In genomic region chr9:66708054-66708772, GRCm38 (mm10) we compare ENCODE assay signal across 13 mouse cellular contexts. TPM values are rescaled to one million over a fixed set of nuclear protein-coding genes. Genes with fewer than 3 reads are reported as not detected.
DNase-seq lines count a peak whose midpoint lies in the region; ATAC-seq lines count a peak whose summit lies in the region.
"Had no signal": no experiment of that assay in that cellular context is flagged by ENCODE, and none has a peak within 500 bp of the region (broad histone marks: within the 10 kb centered on the region; RNA-seq: fewer than 3 reads in every experiment).

No protein-coding gene starts in this region.

- H3K9me3 ChIP-seq in hindbrain, embryonic 10.5 days: no peaks in the 10 kb centered on the region
- H3K9me3 ChIP-seq in hindbrain, embryonic 13.5 days: no peaks in the 10 kb centered on the region
- H3K9me3 ChIP-seq in neural tube, embryonic 15.5 days (replicated peaks): no peaks in the 10 kb centered on the region
- no peaks in the 10 kb centered on the region for H3K9me3 ChIP-seq in forebrain, embryonic 14.5 days (replicated peaks; ENCODE audit: control insufficient read depth, low read length)
- H3K9me3 ChIP-seq in limb, embryonic 15.5 days: no peaks in the 10 kb centered on the region
- H3K9me3 ChIP-seq: liver, embryonic 12.5 days; neural tube, embryonic 13.5 days had no signal

- peaks cover 20% of the 10 kb centered on the region for H3K27me3 ChIP-seq in hindbrain, embryonic 10.5 days (ENCODE audit: insufficient read depth, poor library complexity, severe bottlenecking)
- H3K27me3 ChIP-seq in hindbrain, embryonic 13.5 days: peaks cover 10% of the 10 kb centered on the region
- H3K27me3 ChIP-seq in neural tube, embryonic 15.5 days (replicated peaks): peaks cover 6% of the 10 kb centered on the region; the same call in 1 of the 2 replicates
- H3K27me3 ChIP-seq in forebrain, embryonic 14.5 days (replicated peaks; ENCODE audit: control insufficient read depth, insufficient read depth, low read length): no peaks in the 10 kb centered on the region
- no peaks in the 10 kb centered on the region for H3K27me3 ChIP-seq in limb, embryonic 15.5 days

- H3K4me1 ChIP-seq in hindbrain, embryonic 10.5 days (replicated peaks): peaks cover 17% of the 10 kb centered on the region
- H3K4me1 ChIP-seq in hindbrain, embryonic 13.5 days (replicated peaks): peaks cover 15% of the 10 kb centered on the region
- peaks cover 20% of the 10 kb centered on the region for H3K4me1 ChIP-seq in neural tube, embryonic 15.5 days
- peaks cover 12% of the 10 kb centered on the region for H3K4me1 ChIP-seq in forebrain, embryonic 14.5 days (ENCODE audit: control insufficient read depth, insufficient read depth, low read length)
- H3K4me1 ChIP-seq in limb, embryonic 15.5 days: peaks cover 35% of the 10 kb centered on the region

- no peak for ATAC-seq in hindbrain, embryonic 13.5 days (ENCODE audit: low FRiP score)
- ATAC-seq in neural tube, embryonic 15.5 days (ENCODE audit: low FRiP score): 0 out of 2 replicates have a peak, but pooled peaks have one; percentile 17
- peak; percentile 79; the same call in 1 of the 2 replicates for ATAC-seq in forebrain, embryonic 14.5 days
- ATAC-seq in limb, embryonic 15.5 days (ENCODE audit: insufficient number of reproducible peaks, low FRiP score, low TSS enrichment, low read depth): no peak
- no peak for ATAC-seq in megakaryocyte, adult 5-6 weeks (ENCODE audit: poor library complexity, severe bottlenecking)
- ATAC-seq: liver, embryonic 12.5 days had no signal

- no peak overlapping the region for H3K4me3 ChIP-seq in hindbrain, embryonic 10.5 days
- no peak overlapping the region for H3K4me3 ChIP-seq in hindbrain, embryonic 13.5 days
- no peak overlapping the region for H3K4me3 ChIP-seq in neural tube, embryonic 15.5 days (replicated peaks)
- H3K4me3 ChIP-seq in forebrain, embryonic 14.5 days (ENCODE audit: low read depth, low read length): no peak overlapping the region
- H3K4me3 ChIP-seq in limb, embryonic 15.5 days: no peak overlapping the region
- H3K4me3 ChIP-seq: liver, embryonic 12.5 days; neural tube, embryonic 13.5 days had no signal

- H3K4me2 ChIP-seq in hindbrain, embryonic 13.5 days: no peak overlapping the region
- no peak overlapping the region for H3K4me2 ChIP-seq in neural tube, embryonic 15.5 days
- peak overlapping the region; percentile 18; the same call in 1 of the 2 replicates for H3K4me2 ChIP-seq in forebrain, embryonic 14.5 days (ENCODE audit: low read length)
- H3K4me2 ChIP-seq in limb, embryonic 15.5 days: 0 out of 2 replicates have a peak overlapping the region, but pooled peaks have one; percentile 0
- H3K4me2 ChIP-seq: liver, embryonic 12.5 days; neural tube, embryonic 13.5 days had no signal

- WGBS in hindbrain, embryonic 10.5 days: 65% methylated on average over 11 of the region's 11 CpGs
- WGBS in hindbrain, embryonic 13.5 days: 42% methylated on average over 11 of the region's 11 CpGs
- WGBS in neural tube, embryonic 15.5 days: 46% methylated on average over 11 of the region's 11 CpGs
- 31% methylated on average over 11 of the region's 11 CpGs for WGBS in forebrain, embryonic 14.5 days
- WGBS in limb, embryonic 15.5 days: 39% methylated on average over 11 of the region's 11 CpGs

- DNase-seq in hindbrain, embryonic 10.5 days (ENCODE audit: low spot score): no peak
- no peak for DNase-seq in neural tube, embryonic 10.5 days (ENCODE audit: extremely low spot score, low spot score)
- DNase-seq in forebrain, embryonic 14.5 days (ENCODE audit: low spot score): peak; percentile 81
- no peak for DNase-seq in cerebellum, adult 18-20 months
- DNase-seq: cerebellum, adult 11-12 months had no signal

- H3K27ac ChIP-seq in hindbrain, embryonic 10.5 days: peak overlapping the region; percentile 53; the same call in 1 of the 2 replicates
- H3K27ac ChIP-seq in hindbrain, embryonic 13.5 days: no peak overlapping the region
- 0 out of 2 replicates have a peak overlapping the region, but pooled peaks have one; percentile 42 for H3K27ac ChIP-seq in neural tube, embryonic 15.5 days (replicated peaks)
- H3K27ac ChIP-seq in forebrain, embryonic 14.5 days (ENCODE audit: low read depth, low read length): peak overlapping the region; percentile 55; the same call in 1 of the 2 replicates
- peak overlapping the region; percentile 75 for H3K27ac ChIP-seq in limb, embryonic 15.5 days
- H3K27ac ChIP-seq: liver, embryonic 12.5 days; macrophage; neural tube, embryonic 13.5 days had no signal

- no peak overlapping the region for H3K9ac ChIP-seq in hindbrain, embryonic 13.5 days
- no peak overlapping the region for H3K9ac ChIP-seq in neural tube, embryonic 15.5 days (replicated peaks)
- no peak overlapping the region for H3K9ac ChIP-seq in forebrain, embryonic 14.5 days (ENCODE audit: low read length)
- no peak overlapping the region for H3K9ac ChIP-seq in limb, embryonic 15.5 days
- H3K9ac ChIP-seq: liver, embryonic 12.5 days had no signal

- no peaks in the 10 kb centered on the region for H3K36me3 ChIP-seq in hindbrain, embryonic 10.5 days
- no peaks in the 10 kb centered on the region for H3K36me3 ChIP-seq in hindbrain, embryonic 13.5 days
- H3K36me3 ChIP-seq in neural tube, embryonic 15.5 days: no peaks in the 10 kb centered on the region
- no peaks in the 10 kb centered on the region for H3K36me3 ChIP-seq in forebrain, embryonic 14.5 days (ENCODE audit: control insufficient read depth, insufficient read depth, low read length)
- H3K36me3 ChIP-seq in limb, embryonic 15.5 days: no peaks in the 10 kb centered on the region
- H3K36me3 ChIP-seq: liver, embryonic 12.5 days; neural tube, embryonic 13.5 days had no signal

RNA-seq across cellular contexts. Expression of gene Car12, which starts 5.3 kb away (rescaled TPM):
- polyA plus RNA-seq in hindbrain, embryonic 10.5 days (2016; fragmentation: Nextera tagmentation; extraction: Ambion mirVana): 0.88 and 1.7 TPM in 2 replicates
- polyA plus RNA-seq in hindbrain, embryonic 13.5 days (2015; fragmentation: Nextera tagmentation; extraction: Ambion mirVana): 3.3 and 6.4 TPM in 2 replicates
- 0.81 and 2.1 TPM in 2 replicates for polyA plus RNA-seq in neural tube, embryonic 15.5 days (2015; fragmentation: Nextera tagmentation; extraction: Ambion mirVana)
- 2.6 and 3.3 TPM in 2 replicates for polyA plus RNA-seq in forebrain, embryonic 14.5 days (2014; fragmentation: Nextera tagmentation; extraction: Ambion mirVana)
- polyA plus RNA-seq in limb, embryonic 15.5 days (2015; fragmentation: Nextera tagmentation; extraction: Ambion mirVana): 33.6 and 33.9 TPM in 2 replicates
- 0.09 and 0.16 TPM in 2 replicates for total RNA-seq in megakaryocyte, adult 5-6 weeks (2015)
- 0.11 TPM in 1 of 2 replicates, not detected in the other for total RNA-seq in megakaryocyte, adult 5-6 weeks (2017)
- total RNA-seq: heart, postnatal 14 days had no signal

Comparison
In these comparisons a context has a peak if more than half of its experiments do, and no peak if none do; other contexts are left out.
1. ATAC-seq: peak in neural tube, embryonic 15.5 days (single experiment) and forebrain, embryonic 14.5 days (single experiment); none in hindbrain, embryonic 13.5 days (single experiment), limb, embryonic 15.5 days (single experiment) and megakaryocyte, adult 5-6 weeks (single experiment).
2. H3K4me2 ChIP-seq: peak in forebrain, embryonic 14.5 days (single experiment) and limb, embryonic 15.5 days (single experiment); none in hindbrain, embryonic 13.5 days (single experiment) and neural tube, embryonic 15.5 days (single experiment).